Mouse (Mus musculus) kidney, adult 2 months (tissue): ENCODE data around the gene Mier3. TPM values are rescaled to one million over a fixed set of nuclear protein-coding genes. Genes with fewer than 3 reads are reported as not detected.

ENCODE experiments used
- DNase-seq: peaks from one replicate; pipeline ENCODE4 v3.0.0; 2021
- H3K27ac ChIP-seq: fragments of 200-500 bp; 2 replicates; pipeline ENCODE4 v1.5.1; 2012; ENCODE audit warnings: low read depth, low read length, control low read depth, inconsistent platforms; ENCODE audit not compliant: insufficient read depth
- H3K27me3 ChIP-seq: fragments of 200-500 bp; replicated peaks from 2 replicates; pipeline ENCODE4 v1.6.1; 2012; ENCODE audit warnings: mild to moderate bottlenecking, moderate library complexity, low read length, inconsistent platforms; ENCODE audit not compliant: control insufficient read depth, insufficient read depth
- H3K36me3 ChIP-seq: fragments of 200-500 bp; 2 replicates; pipeline ENCODE4 v1.6.1; 2012; ENCODE audit warnings: mild to moderate bottlenecking, moderate library complexity, low read length, inconsistent platforms; ENCODE audit not compliant: control insufficient read depth, insufficient read depth
- H3K4me1 ChIP-seq: fragments of 200-500 bp; 2 replicates; pipeline ENCODE4 v1.6.1; 2011; ENCODE audit warnings: low read length; ENCODE audit not compliant: control insufficient read depth, insufficient read depth
- H3K4me3 ChIP-seq: fragments of 200-500 bp; 2 replicates; pipeline ENCODE4 v1.5.1; 2011; ENCODE audit warnings: mild to moderate bottlenecking, low read depth, low read length, control low read depth; ENCODE audit not compliant: insufficient read depth
- CTCF ChIP-seq: fragments of 200-500 bp; conservative IDR thresholded peaks from 2 replicates; pipeline ENCODE4 v1.5.1; 2011; ENCODE audit warnings: low read depth, mild to moderate bottlenecking, control low read depth, low read length, moderate library complexity, mixed read lengths; ENCODE audit not compliant: insufficient read depth, insufficient read length
- POLR2A ChIP-seq: fragments of 200-500 bp; IDR thresholded peaks from one replicate; pipeline ENCODE4 v1.6.1; 2011; ENCODE audit warnings: low read depth, low read length, control low read depth
- WGBS: fragments of 180-500 bp; shearing (Covaris S2); methylation state at CpG from one replicate; pipeline ENCODE4 v1.1.7; 2018; 5-methylcytosine and 5-hydroxymethylcytosine counted together
- polyA plus RNA-seq: library from polyadenylated mRNA; depleted of rRNA; stranded (reverse); fragments of >200 nt; gene quantifications from 2 replicates; pipeline ENCODE4 v1.2.3, GENCODE M21; 2012

The Mier3 gene
- polyA plus RNA-seq, 1 experiment = 4.7 TPM

- TF ChIP-seq POLR2A (no peak), CTCF (no peak)
- H3K4me3 ChIP-seq = no peak overlapping the region
- DNase-seq = no peak
- H3K4me1 ChIP-seq = no peaks in the 10 kb centered on the region
- no peak overlapping the region for H3K27ac ChIP-seq
- H3K27me3 ChIP-seq = no peaks in the 10 kb centered on the region
- peaks cover 2% of the 10 kb centered on the region for H3K36me3 ChIP-seq
- 70% methylated on average over 6 of the region's 6 CpGs for WGBS
Measured at GRCm38 (mm10) chr13:111744233-111745000, 63.6 kb downstream of the Mier3 start.

GRCm38 (mm10) chr13:111745216-111745615 lies 64.4 kb downstream of the Mier3 start:
- H3K27ac ChIP-seq = no peak overlapping the region
- H3K4me1 ChIP-seq = no peaks in the 10 kb centered on the region
- WGBS = 56% methylated on average over 7 of the region's 7 CpGs
- H3K36me3 ChIP-seq = peaks cover 3% of the 10 kb centered on the region
- H3K4me3 ChIP-seq = no peak overlapping the region
- no peak for TF ChIP-seq CTCF
- TF ChIP-seq POLR2A = no peak
- no peak for DNase-seq
- H3K27me3 ChIP-seq = no peaks in the 10 kb centered on the region

DNA sequence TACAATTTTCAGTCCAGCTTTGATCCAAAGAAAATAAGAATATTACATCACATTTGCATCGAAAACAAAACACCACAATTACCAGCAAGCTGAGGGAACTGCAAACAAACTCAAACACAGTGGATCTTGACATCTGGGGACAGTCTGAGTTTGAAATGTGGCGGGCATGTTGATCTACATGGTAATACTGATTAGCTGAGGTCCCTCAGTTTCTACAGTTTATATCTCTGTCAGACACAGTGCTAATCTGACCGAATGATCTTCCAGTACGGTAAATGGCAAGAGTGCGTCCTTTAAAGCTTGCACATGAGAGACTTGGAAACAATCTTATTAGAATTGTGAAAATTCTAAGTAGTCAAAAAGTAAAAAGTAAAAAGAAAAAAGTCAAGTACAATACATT lies 66.1 kb downstream of the Mier3 start:
- TF ChIP-seq POLR2A (no peak), CTCF (no peak)
- no peak for DNase-seq
- WGBS = 90% methylated on average over 5 of the region's 5 CpGs

GRCm38 (mm10) chr13:111748301-111749062 lies 67.7 kb downstream of the Mier3 start:
- WGBS = 89% methylated on average over 28 of the region's 28 CpGs
- Histone ChIP-seq H3K4me3 (no peak overlapping the region), H3K27me3 (no peaks in the 10 kb centered on the region), H3K4me1 (no peaks in the 10 kb centered on the region), H3K27ac (no peak overlapping the region), H3K36me3 (peaks cover 11% of the 10 kb centered on the region)
- no peak for DNase-seq
- TF ChIP-seq CTCF (no peak), POLR2A (no peak)

More for the DNA sequence above, 66.1 kb downstream of the Mier3 start:
- Histone ChIP-seq H3K27ac (no peak overlapping the region), H3K4me3 (no peak overlapping the region), H3K27me3 (no peaks in the 10 kb centered on the region), H3K36me3 (peaks cover 8% of the 10 kb centered on the region), H3K4me1 (no peaks in the 10 kb centered on the region)

- peaks cover 22% of the 10 kb centered on the region for H3K36me3 ChIP-seq
- H3K27me3 ChIP-seq = no peaks in the 10 kb centered on the region
- no peak for DNase-seq
- no peaks in the 10 kb centered on the region for H3K4me1 ChIP-seq
- WGBS = 76% methylated on average over 6 of the region's 6 CpGs
- no peak overlapping the region for H3K27ac ChIP-seq
- TF ChIP-seq POLR2A (no peak), CTCF (no peak)
- H3K4me3 ChIP-seq = no peak overlapping the region
Measured at GRCm38 (mm10) chr13:111753321-111753720, 72.5 kb downstream of the Mier3 start.

DNA sequence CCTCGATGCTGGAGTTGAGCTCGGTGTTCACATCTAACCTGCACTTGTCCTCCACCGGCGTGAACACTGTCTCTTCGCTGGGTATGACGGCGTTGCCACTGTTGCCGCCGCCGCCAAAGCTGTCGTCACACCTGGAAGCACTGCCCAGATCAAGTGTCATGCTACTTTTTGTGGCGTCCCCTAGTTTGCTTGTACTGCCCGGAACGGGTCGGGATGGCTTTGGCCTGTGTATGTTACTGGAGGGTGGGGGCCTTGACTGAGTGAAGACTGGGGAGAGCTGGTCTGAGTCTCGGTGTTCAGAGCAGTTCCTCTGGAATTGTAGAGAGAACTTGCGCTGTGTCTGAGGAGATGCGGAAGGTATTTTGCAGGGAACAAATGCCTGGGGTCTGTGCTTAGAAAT lies 74.6 kb downstream of the Mier3 start:
- TF ChIP-seq CTCF (no peak), POLR2A (no peak)
- Histone ChIP-seq H3K4me1 (no peaks in the 10 kb centered on the region), H3K4me3 (no peak overlapping the region), H3K27ac (no peak overlapping the region), H3K36me3 (peaks cover 20% of the 10 kb centered on the region), H3K27me3 (no peaks in the 10 kb centered on the region)
- 97% methylated on average over 18 of the region's 18 CpGs for WGBS
- no peak for DNase-seq

- H3K27me3 ChIP-seq = no peaks in the 10 kb centered on the region
- no peak for DNase-seq
- peaks cover 18% of the 10 kb centered on the region for H3K36me3 ChIP-seq
- TF ChIP-seq POLR2A (no peak), CTCF (no peak)
- no peak overlapping the region for H3K27ac ChIP-seq
- no peak overlapping the region for H3K4me3 ChIP-seq
- no peaks in the 10 kb centered on the region for H3K4me1 ChIP-seq
- 96% methylated on average over 15 of the region's 15 CpGs for WGBS
Measured at GRCm38 (mm10) chr13:111755937-111756336, 75.2 kb downstream of the Mier3 start.
